Mouse (Mus musculus): ENCODE results near the gene Slc9a3r1.

Gene Slc9a3r1

GRCm38 (mm10) chr11:115163568-115164150 lies 518 bp downstream of the Slc9a3r1 start:
- DNase-seq: peak; percentile 49

GRCm38 (mm10) chr11:115164341-115164975 lies 1.3 kb downstream of the Slc9a3r1 start:
- peak; percentile 76 for DNase-seq

GRCm38 (mm10) chr11:115164976-115165374 lies 1.8 kb downstream of the Slc9a3r1 start:
- peak; percentile 80 for DNase-seq

GRCm38 (mm10) chr11:115166776-115167175 lies 3.6 kb downstream of the Slc9a3r1 start:
- no peak for DNase-seq

- no peak for DNase-seq
Measured at GRCm38 (mm10) chr11:115167631-115168249, 4.6 kb downstream of the Slc9a3r1 start.

GRCm38 (mm10) chr11:115169430-115169829 lies 6.3 kb downstream of the Slc9a3r1 start:
- no peak for DNase-seq

GRCm38 (mm10) chr11:115171125-115171524 lies 8.0 kb downstream of the Slc9a3r1 start:
- DNase-seq: peak; percentile 82

- DNase-seq: peak; percentile 82
Measured at GRCm38 (mm10) chr11:115172825-115173287, 9.7 kb downstream of the Slc9a3r1 start.

GRCm38 (mm10) chr11:115173549-115174339 lies 10.6 kb downstream of the Slc9a3r1 start:
- DNase-seq: peak; percentile 60

- DNase-seq: no peak
Measured at GRCm38 (mm10) chr11:115176399-115177190, 13.5 kb downstream of the Slc9a3r1 start.

GRCm38 (mm10) chr11:115177559-115178195 lies 14.5 kb downstream of the Slc9a3r1 start:
- DNase-seq: peak; percentile 85

- DNase-seq: peak; percentile 73
Measured at GRCm38 (mm10) chr11:115178766-115179165, 15.6 kb downstream of the Slc9a3r1 start.

GRCm38 (mm10) chr11:115179191-115179590 lies 16.1 kb downstream of the Slc9a3r1 start:
- no peak for DNase-seq

- DNase-seq: peak; percentile 60
Measured at GRCm38 (mm10) chr11:115179881-115180280, 16.7 kb downstream of the Slc9a3r1 start.

- peak; percentile 87 for DNase-seq
Measured at GRCm38 (mm10) chr11:115181913-115182638, 18.9 kb downstream of the Slc9a3r1 start.

- no peak for DNase-seq
Measured at GRCm38 (mm10) chr11:115184973-115185372, 21.8 kb downstream of the Slc9a3r1 start.

GRCm38 (mm10) chr11:115187224-115187639 lies 24.1 kb downstream of the Slc9a3r1 start, which contains the start of gene Tmem104:
TSS of gene Tmem104 (plus strand) at chr11:115187487.
- DNase-seq: peak; percentile 100

- no peak for DNase-seq
Measured at GRCm38 (mm10) chr11:115187693-115188092, 24.6 kb downstream of the Slc9a3r1 start, which contains the start of gene Nat9. TSS of gene Nat9 (minus strand) at chr11:115187859.

GRCm38 (mm10) chr11:115188539-115189231 lies 25.5 kb downstream of the Slc9a3r1 start:
- DNase-seq: no peak

- no peak for DNase-seq
Measured at GRCm38 (mm10) chr11:115189304-115189703, 26.2 kb downstream of the Slc9a3r1 start.

Measured in kidney, postnatal 14 days (tissue).